Mouse (Mus musculus): Measurements from ENCODE around the gene Agpat3. TPM values are rescaled to one million over a fixed set of nuclear protein-coding genes. Genes with fewer than 3 reads are reported as not detected.
A peak's percentile ranks its signal among the peaks of the same experiment; 100 is the strongest.

The Agpat3 gene
- polyA plus RNA-seq, 1 experiment, result 95.0 TPM

DNA sequence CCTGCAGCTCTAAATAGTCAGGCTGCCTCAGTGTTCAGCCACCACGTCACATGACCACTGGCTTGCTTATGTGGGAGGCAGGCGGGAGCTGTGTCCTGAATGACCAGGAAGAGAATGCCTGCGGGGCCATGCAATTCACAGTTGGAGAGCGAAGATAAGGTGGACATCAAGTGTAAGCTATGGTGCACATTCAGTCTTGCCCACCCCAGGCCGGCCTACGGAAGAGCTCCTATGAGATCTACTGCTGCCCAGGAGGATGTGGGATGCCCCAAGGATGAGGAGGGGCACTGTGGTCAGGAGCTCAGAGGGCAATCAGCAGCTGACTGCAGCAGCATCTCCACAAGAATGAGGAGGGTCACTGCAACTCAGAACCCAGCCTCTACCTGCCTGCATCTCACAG lies 66.9 kb downstream of the Agpat3 start:
- Histone ChIP-seq H3K27me3 (ENCODE audit: control insufficient read depth, insufficient read depth, insufficient read length) (no peaks in the 10 kb centered on the region), H3K4me3 (ENCODE audit: insufficient read depth, poor library complexity, severe bottlenecking) (no peak overlapping the region), H3K36me3 (ENCODE audit: control insufficient read depth, insufficient read depth) (peaks cover 48% of the 10 kb centered on the region), H3K79me2 (ENCODE audit: control insufficient read depth, insufficient read depth) (no peaks in the 10 kb centered on the region), H3ac (ENCODE audit: control insufficient read depth, insufficient read length, low read depth) (no peak overlapping the region), H3K79me3 (ENCODE audit: low read depth) (no peaks in the 10 kb centered on the region)
- TF ChIP-seq MAX (IDR thresholded peaks at IDR 0.05) (no peak), MYOG (IDR thresholded peaks at IDR 0.05; ENCODE audit: control insufficient read depth, extremely low read depth, insufficient read length) (no peak), CTCF (IDR thresholded peaks at IDR 0.05; ENCODE audit: control insufficient read depth, insufficient read depth, insufficient read length) (no peak), USF1 (IDR thresholded peaks at IDR 0.05; ENCODE audit: low read depth) (no peak), CEBPB (IDR thresholded peaks at IDR 0.05; ENCODE audit: low read depth) (no peak), MYOD1 (IDR thresholded peaks at IDR 0.05; ENCODE audit: control insufficient read depth, insufficient read length, low read depth) (no peak), FOSL1 (IDR thresholded peaks at IDR 0.05; ENCODE audit: insufficient read depth, low read length, poor library complexity, severe bottlenecking) (no peak)

DNA sequence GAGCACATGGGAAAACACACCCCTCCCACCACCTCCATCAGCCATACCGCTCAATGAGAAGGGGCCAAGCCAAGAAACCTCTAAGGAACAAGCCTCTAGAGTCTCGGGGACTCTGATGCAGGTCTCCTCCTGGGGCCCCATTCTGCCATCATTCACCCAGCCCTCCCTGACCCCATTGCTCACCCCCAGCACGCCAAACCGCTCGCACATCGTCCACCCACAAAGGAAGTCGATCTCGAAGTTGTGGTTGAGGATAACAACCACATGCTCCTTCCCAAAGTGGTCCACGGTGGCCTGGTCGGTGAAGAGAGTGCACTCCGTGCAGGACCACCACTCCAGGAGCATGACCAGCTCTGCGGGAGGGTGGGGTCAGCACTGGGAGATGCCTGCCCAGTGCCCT lies 67.5 kb downstream of the Agpat3 start:
- Histone ChIP-seq H3K4me3 (ENCODE audit: insufficient read depth, poor library complexity, severe bottlenecking) (no peak overlapping the region), H3K36me3 (ENCODE audit: control insufficient read depth, insufficient read depth) (peaks cover 51% of the 10 kb centered on the region), H3K79me3 (ENCODE audit: low read depth) (no peaks in the 10 kb centered on the region), H3K27me3 (ENCODE audit: control insufficient read depth, insufficient read depth, insufficient read length) (no peaks in the 10 kb centered on the region), H3ac (ENCODE audit: control insufficient read depth, insufficient read length, low read depth) (no peak overlapping the region), H3K79me2 (ENCODE audit: control insufficient read depth, insufficient read depth) (no peaks in the 10 kb centered on the region)
- TF ChIP-seq USF1 (IDR thresholded peaks at IDR 0.05; ENCODE audit: low read depth) (no peak), FOSL1 (IDR thresholded peaks at IDR 0.05; ENCODE audit: insufficient read depth, low read length, poor library complexity, severe bottlenecking) (no peak), MYOG (IDR thresholded peaks at IDR 0.05; ENCODE audit: control insufficient read depth, extremely low read depth, insufficient read length) (no peak), MYOD1 (IDR thresholded peaks at IDR 0.05; ENCODE audit: control insufficient read depth, insufficient read length, low read depth) (no peak), CEBPB (IDR thresholded peaks at IDR 0.05; ENCODE audit: low read depth) (no peak), CTCF (IDR thresholded peaks at IDR 0.05; ENCODE audit: control insufficient read depth, insufficient read depth, insufficient read length) (no peak), MAX (IDR thresholded peaks at IDR 0.05) (no peak)

DNA sequence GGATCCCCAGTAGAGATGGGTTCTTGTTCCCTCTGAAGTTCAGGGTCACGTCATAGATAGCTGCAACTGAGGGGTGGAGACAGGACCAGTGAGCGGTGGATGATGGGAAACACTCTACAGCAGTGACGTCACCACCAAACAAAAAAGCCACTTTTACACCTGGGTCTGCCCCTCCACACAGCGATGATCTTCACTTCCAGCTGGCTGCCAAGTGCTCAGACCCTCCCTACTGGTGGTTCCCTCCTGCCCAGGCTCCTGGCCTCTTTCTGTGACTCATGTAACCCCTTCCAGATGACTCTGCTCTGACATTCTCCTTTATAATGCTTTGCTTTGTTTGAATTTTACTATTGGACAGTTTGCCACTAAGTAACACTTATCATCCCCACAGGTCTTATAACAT lies 69.9 kb downstream of the Agpat3 start:
- H3K79me3 ChIP-seq (ENCODE audit: low read depth), result no peaks in the 10 kb centered on the region
- no peak for TF ChIP-seq CTCF (IDR thresholded peaks at IDR 0.05; ENCODE audit: control insufficient read depth, insufficient read depth, insufficient read length)
- no peak for TF ChIP-seq CEBPB (IDR thresholded peaks at IDR 0.05; ENCODE audit: low read depth)
- no peak for TF ChIP-seq MYOD1 (IDR thresholded peaks at IDR 0.05; ENCODE audit: control insufficient read depth, insufficient read length, low read depth)
- TF ChIP-seq FOSL1 (IDR thresholded peaks at IDR 0.05; ENCODE audit: insufficient read depth, low read length, poor library complexity, severe bottlenecking), result no peak
- TF ChIP-seq MAX (IDR thresholded peaks at IDR 0.05), result no peak
- TF ChIP-seq USF1 (IDR thresholded peaks at IDR 0.05; ENCODE audit: low read depth), result no peak
- TF ChIP-seq MYOG (IDR thresholded peaks at IDR 0.05; ENCODE audit: control insufficient read depth, extremely low read depth, insufficient read length), result no peak
- no peak overlapping the region for H3K4me3 ChIP-seq (ENCODE audit: insufficient read depth, poor library complexity, severe bottlenecking)
- peaks cover 54% of the 10 kb centered on the region for H3K36me3 ChIP-seq (ENCODE audit: control insufficient read depth, insufficient read depth)
- no peaks in the 10 kb centered on the region for H3K79me2 ChIP-seq (ENCODE audit: control insufficient read depth, insufficient read depth)
- H3ac ChIP-seq (ENCODE audit: control insufficient read depth, insufficient read length, low read depth), result no peak overlapping the region
- no peaks in the 10 kb centered on the region for H3K27me3 ChIP-seq (ENCODE audit: control insufficient read depth, insufficient read depth, insufficient read length)

DNA sequence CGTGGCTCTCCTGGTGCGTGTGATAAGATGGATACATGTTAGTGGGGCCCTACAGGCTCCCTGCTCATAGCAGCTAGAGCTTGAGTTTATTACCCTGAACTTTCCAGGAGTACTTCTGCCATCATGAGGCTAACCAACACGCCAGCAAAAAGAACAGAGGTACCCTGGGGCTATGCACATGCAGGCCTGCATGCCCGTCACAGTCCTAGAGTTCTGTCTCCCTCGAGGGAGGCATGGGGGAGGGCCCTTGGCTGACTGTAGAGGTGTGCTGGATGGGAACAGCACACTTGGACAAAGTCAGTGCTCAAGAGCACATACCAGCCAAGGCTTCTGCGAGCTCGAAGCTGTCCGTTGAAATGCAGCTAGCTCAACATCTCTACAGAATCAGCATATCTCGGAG lies 71.8 kb downstream of the Agpat3 start:
- H3K79me3 ChIP-seq (ENCODE audit: low read depth), result no peaks in the 10 kb centered on the region
- H3K36me3 ChIP-seq (ENCODE audit: control insufficient read depth, insufficient read depth), result peaks cover 44% of the 10 kb centered on the region
- no peak overlapping the region for H3K4me3 ChIP-seq (ENCODE audit: insufficient read depth, poor library complexity, severe bottlenecking)
- no peaks in the 10 kb centered on the region for H3K79me2 ChIP-seq (ENCODE audit: control insufficient read depth, insufficient read depth)
- H3K27me3 ChIP-seq (ENCODE audit: control insufficient read depth, insufficient read depth, insufficient read length), result no peaks in the 10 kb centered on the region
- TF ChIP-seq CEBPB (IDR thresholded peaks at IDR 0.05; ENCODE audit: low read depth), result no peak
- TF ChIP-seq MYOG (IDR thresholded peaks at IDR 0.05; ENCODE audit: control insufficient read depth, extremely low read depth, insufficient read length), result no peak
- H3ac ChIP-seq (ENCODE audit: control insufficient read depth, insufficient read length, low read depth), result no peak overlapping the region

DNA sequence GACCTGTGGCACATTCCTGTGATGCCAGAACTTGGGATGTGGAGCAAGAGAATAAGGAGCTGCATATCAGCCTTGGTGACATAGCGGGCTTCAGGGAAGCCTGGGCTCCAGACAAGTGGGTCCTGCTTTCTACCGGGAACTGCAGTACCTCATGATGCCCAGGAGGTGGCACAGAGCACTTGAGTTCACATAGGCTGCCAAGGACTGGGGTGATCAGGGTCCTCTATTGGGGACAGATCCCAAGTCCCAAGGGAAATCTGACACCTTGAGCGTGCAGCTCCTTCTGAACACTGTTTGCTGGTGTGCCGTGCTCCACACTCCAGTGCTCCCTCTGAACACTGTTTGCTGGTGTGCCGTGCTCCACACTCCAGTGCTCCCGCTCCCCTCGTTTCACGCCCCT lies 73.1 kb downstream of the Agpat3 start:
- H3K27me3 ChIP-seq (ENCODE audit: control insufficient read depth, insufficient read depth, insufficient read length), result no peaks in the 10 kb centered on the region
- no peaks in the 10 kb centered on the region for H3K79me3 ChIP-seq (ENCODE audit: low read depth)
- H3K36me3 ChIP-seq (ENCODE audit: control insufficient read depth, insufficient read depth), result peaks cover 41% of the 10 kb centered on the region
- no peak overlapping the region for H3K4me3 ChIP-seq (ENCODE audit: insufficient read depth, poor library complexity, severe bottlenecking)
- TF ChIP-seq MYOD1 (IDR thresholded peaks at IDR 0.05; ENCODE audit: control insufficient read depth, insufficient read length, low read depth) (no peak), USF1 (IDR thresholded peaks at IDR 0.05; ENCODE audit: low read depth) (no peak), MYOG (IDR thresholded peaks at IDR 0.05; ENCODE audit: control insufficient read depth, extremely low read depth, insufficient read length) (no peak), MAX (IDR thresholded peaks at IDR 0.05) (no peak), FOSL1 (IDR thresholded peaks at IDR 0.05; ENCODE audit: insufficient read depth, low read length, poor library complexity, severe bottlenecking) (no peak), CTCF (IDR thresholded peaks at IDR 0.05; ENCODE audit: control insufficient read depth, insufficient read depth, insufficient read length) (peak; percentile 80), CEBPB (IDR thresholded peaks at IDR 0.05; ENCODE audit: low read depth) (no peak)
- H3ac ChIP-seq (ENCODE audit: control insufficient read depth, insufficient read length, low read depth), result no peak overlapping the region
- no peaks in the 10 kb centered on the region for H3K79me2 ChIP-seq (ENCODE audit: control insufficient read depth, insufficient read depth)

DNA sequence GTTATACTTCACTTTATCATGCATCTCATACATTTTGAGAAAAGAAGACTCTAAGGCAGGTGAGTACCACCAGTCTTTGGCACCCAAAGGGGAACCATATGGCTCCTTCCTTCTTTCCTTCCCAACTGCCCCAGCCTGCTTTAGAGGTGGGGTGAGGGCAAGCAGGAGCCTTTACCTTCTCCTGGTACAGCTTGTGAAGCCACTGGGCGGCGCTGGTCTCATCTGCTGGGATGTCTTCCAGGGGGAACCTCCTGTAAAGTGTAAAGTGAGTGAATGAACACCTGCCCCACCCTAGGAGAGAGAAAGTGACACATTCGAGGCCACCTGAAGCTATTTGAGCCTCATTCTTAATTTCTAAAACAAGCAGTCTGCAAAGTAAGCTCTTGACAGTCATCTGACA lies 74.5 kb downstream of the Agpat3 start:
- Histone ChIP-seq H3K79me3 (ENCODE audit: low read depth) (no peaks in the 10 kb centered on the region), H3ac (ENCODE audit: control insufficient read depth, insufficient read length, low read depth) (no peak overlapping the region), H3K36me3 (ENCODE audit: control insufficient read depth, insufficient read depth) (peaks cover 33% of the 10 kb centered on the region), H3K79me2 (ENCODE audit: control insufficient read depth, insufficient read depth) (no peaks in the 10 kb centered on the region), H3K27me3 (ENCODE audit: control insufficient read depth, insufficient read depth, insufficient read length) (no peaks in the 10 kb centered on the region), H3K4me3 (ENCODE audit: insufficient read depth, poor library complexity, severe bottlenecking) (no peak overlapping the region)
- TF ChIP-seq MYOD1 (IDR thresholded peaks at IDR 0.05; ENCODE audit: control insufficient read depth, insufficient read length, low read depth), result no peak
- no peak for TF ChIP-seq CEBPB (IDR thresholded peaks at IDR 0.05; ENCODE audit: low read depth)
- TF ChIP-seq USF1 (IDR thresholded peaks at IDR 0.05; ENCODE audit: low read depth), result no peak
- TF ChIP-seq MYOG (IDR thresholded peaks at IDR 0.05; ENCODE audit: control insufficient read depth, extremely low read depth, insufficient read length), result no peak
- no peak for TF ChIP-seq MAX (IDR thresholded peaks at IDR 0.05)
- no peak for TF ChIP-seq FOSL1 (IDR thresholded peaks at IDR 0.05; ENCODE audit: insufficient read depth, low read length, poor library complexity, severe bottlenecking)
- TF ChIP-seq CTCF (IDR thresholded peaks at IDR 0.05; ENCODE audit: control insufficient read depth, insufficient read depth, insufficient read length), result no peak

Data from C2C12 (cell line).